Mouse (Mus musculus) CH12.LX (cell line): Measurements from ENCODE around the gene Npas3.

Experiments used
- CTCF ChIP-seq, 2 experiments: IDR thresholded peaks in 1 of 2; conservative IDR thresholded peaks in 1 of 2; 2 replicates each; pipeline ENCODE4 v1.5.1; 2011 to 2012; ENCODE audit warnings: low read depth in 2 of 2, low read length in 2 of 2, improper control_type of control experiment in 1 of 2, inconsistent platforms in 1 of 2, mild to moderate bottlenecking in 1 of 2, moderate library complexity in 1 of 2
- EP300 ChIP-seq: IDR thresholded peaks from 2 replicates; pipeline ENCODE4 v1.6.1; 2011; ENCODE audit warnings: low read length, improper control_type of control experiment
- ETS1 ChIP-seq: conservative IDR thresholded peaks from 2 replicates; pipeline ENCODE4 v1.6.1; 2012; ENCODE audit warnings: low read depth, mild to moderate bottlenecking, inconsistent platforms, low read length, improper control_type of control experiment, moderate library complexity
- POLR2A ChIP-seq: IDR thresholded peaks from 2 replicates; pipeline ENCODE4 v1.6.1; 2011; ENCODE audit warnings: low read depth, mild to moderate bottlenecking, improper control_type of control experiment, low read length
- USF1 ChIP-seq: IDR thresholded peaks from 2 replicates; pipeline ENCODE4 v1.6.1; 2014; ENCODE audit warnings: low read depth, mild to moderate bottlenecking, inconsistent platforms, low read length, improper control_type of control experiment

DNA sequence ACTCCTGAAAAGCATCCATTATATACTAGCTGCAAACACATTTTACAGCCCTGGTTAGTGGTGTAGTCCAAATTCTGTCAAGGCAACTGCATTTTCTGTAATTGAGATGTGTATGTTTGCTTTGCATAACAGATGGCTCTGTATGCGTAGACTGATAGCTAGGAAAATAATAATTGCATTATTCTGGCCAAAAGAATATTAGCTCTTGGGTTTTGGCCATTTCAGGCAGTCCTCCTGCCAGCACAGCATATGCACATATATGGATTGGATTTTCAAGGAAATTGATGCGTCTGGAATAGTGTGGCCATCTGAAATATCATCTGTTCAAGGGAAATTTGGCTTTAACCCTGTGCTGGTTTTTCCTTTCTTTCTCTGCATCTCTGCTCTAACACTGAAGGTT is 584.9 kb downstream of the Npas3 start:
- no peak for TF ChIP-seq POLR2A
- TF ChIP-seq EP300, result no peak
- TF ChIP-seq ETS1, result no peak
- no peak for TF ChIP-seq CTCF (conservative IDR thresholded peaks at IDR 0.05 in 1 of 2, IDR thresholded peaks at IDR 0.05 in 1 of 2; ENCODE audit: low read depth in 2 of 2, low read length in 2 of 2)
- TF ChIP-seq USF1, result no peak
